Mouse (Mus musculus): ENCODE results near the gene Ppil1. TPM values are rescaled to one million over a fixed set of nuclear protein-coding genes. Genes with fewer than 3 reads are reported as not detected.
A peak's percentile ranks its signal among the peaks of the same experiment; 100 is the strongest.

The Ppil1 gene
- total RNA-seq (2022): 10 to 100 TPM; 17.0 to 19.9 (median 19.5) TPM

DNA sequence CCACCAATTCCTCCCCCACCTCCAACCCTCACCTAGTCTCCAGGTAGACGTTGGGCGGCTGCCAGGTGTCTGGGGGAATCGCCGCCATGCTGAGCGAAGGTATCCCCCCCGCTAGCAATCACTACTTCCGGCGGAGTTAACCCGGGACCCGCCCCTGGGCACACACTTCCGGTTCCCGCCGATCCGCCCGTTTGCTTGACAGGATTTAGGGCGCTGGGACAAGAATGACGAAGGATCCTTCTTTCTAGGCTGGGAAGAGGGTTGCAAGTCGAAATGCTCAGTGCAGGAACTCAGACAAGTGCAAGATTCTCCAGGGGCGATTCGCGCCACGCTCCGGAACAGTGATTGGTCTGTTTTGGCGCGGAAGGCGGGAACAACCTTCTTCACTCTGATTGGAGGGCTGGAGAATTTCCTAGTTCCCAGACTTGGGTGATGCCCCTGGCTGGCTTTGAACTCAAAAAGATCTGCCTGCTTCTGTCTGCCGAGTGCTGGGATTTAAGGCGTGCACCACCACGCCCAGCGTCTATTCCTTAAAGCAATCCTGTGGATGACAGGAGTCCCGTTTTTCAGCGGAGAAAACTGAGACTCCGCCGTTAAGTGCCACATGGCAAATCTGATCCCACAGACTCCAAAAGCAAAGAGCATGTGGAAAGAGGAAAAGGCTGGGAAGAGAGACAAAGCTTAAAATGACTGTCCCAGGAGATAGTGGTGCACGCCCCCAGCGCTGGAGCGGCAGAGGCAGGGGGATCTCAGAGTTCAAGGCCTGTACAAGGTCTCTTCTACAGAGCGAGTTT, at the start of gene Ppil1:
Gene Ppil1 (minus strand): TSS at position 347 of the 794 bp plus-strand sequence.
- peak; percentile 55 to 72 for DNase-seq (ENCODE audit: low spot score in 2 of 2)

DNA sequence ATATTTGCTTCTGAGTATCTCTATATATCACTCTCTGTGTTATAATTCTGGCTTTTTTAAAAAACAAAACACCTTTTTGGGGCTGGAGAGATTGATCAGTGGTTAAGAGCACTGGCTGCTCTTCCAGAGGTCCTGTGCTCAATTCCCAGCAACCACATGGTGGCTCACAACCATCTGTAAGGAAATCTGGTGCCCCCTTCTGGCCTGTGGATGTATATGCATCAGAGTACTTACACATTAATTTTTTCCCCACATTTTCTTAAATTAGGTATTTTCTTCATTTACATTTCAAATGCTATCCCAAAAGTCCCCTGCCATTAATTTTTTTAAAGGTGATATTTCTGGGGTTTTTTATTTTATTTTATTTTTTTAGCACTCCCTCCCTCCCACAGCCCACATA, 49.3 kb upstream of the Ppil1 start:
- no peak for DNase-seq (ENCODE audit: low spot score in 2 of 2)

DNA sequence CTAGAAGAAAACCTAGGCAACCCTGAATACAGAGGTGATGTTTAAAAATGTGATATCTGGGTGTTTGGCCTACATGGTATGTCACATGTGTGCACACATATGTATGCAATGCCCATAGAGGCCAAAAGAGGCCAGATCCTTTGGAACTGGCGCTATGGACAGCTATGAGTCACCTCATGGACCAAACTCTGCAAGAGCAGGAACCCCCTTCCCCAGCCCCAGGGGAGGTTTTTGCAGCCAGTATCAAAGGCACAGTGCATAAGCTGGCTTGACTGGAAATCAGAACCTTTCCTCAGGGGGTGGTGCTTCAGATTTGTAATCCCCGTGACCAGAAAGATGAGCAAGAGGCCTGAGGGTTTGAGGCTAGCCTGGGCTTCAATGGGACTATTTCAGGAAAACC, 48.1 kb upstream of the Ppil1 start:
- no peak for DNase-seq (ENCODE audit: low spot score in 2 of 2)

DNA sequence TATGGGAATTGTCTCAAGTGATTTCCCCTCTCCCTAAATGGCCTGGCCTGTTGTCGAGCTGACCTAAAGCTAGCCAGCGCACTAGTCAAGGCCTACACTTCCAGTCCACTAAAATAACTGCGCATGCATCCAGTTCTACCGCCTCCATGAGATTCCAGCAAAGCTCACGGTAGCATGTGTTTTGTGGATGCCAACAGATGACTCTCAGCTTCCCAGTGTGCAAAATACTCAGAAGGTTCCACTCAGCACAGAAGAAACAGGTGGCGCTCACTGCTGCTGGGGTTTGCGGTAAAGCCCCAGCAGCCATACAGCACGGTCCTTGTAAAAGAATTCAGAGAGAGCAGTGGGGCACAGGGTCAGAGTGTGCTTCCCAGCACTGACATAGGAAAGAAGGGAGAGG, 47.6 kb upstream of the Ppil1 start:
- DNase-seq (ENCODE audit: low spot score in 2 of 2): no peak

DNA sequence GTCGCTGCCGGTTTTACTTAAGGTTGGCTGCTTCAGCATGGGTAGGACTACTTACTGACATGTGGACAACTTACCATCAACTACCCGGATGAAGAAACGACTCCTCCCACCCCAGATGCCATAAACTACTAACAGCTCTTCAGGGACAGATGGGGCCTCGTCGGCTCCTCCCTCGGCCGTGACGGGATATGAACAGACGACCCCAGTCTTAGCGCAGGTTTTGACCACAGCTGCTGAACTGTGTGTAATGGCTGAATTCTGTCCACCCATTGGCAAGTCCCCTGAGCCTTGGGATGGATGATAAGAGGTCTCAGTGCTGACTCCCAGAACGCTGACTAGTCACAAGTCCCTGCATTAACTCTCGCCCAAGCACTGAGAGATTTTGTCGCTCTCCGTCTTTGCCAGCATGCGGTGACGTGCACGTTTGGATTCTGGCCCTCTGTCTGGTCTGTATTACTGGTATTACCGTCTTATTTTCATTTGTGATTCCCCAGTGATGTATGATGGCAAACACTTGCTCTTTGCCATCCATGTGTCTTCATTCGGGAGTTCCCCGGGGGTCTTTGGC, 46.2 kb upstream of the Ppil1 start:
- DNase-seq (ENCODE audit: low spot score in 2 of 2): no peak

DNA sequence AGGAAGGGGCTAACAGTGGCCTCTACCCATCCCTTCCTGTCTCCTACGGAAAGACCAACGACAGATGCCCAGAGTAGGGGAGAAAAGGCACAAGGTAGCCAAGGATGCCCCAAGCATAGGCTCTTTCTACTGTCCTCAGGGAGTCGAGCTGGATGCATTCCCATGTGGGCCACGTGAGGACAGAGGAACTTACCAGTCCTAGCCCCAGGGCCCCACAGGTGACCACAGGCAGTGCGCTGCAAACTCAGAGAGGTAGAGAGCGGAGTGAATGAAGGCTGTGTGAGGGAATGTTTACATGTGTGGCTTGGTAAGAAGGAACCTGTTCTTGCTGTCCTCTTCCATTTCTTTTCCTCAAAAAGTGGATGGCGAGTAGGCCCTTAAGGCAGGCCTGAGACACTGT, 41.9 kb upstream of the Ppil1 start:
- DNase-seq (ENCODE audit: low spot score in 2 of 2): no peak

DNA sequence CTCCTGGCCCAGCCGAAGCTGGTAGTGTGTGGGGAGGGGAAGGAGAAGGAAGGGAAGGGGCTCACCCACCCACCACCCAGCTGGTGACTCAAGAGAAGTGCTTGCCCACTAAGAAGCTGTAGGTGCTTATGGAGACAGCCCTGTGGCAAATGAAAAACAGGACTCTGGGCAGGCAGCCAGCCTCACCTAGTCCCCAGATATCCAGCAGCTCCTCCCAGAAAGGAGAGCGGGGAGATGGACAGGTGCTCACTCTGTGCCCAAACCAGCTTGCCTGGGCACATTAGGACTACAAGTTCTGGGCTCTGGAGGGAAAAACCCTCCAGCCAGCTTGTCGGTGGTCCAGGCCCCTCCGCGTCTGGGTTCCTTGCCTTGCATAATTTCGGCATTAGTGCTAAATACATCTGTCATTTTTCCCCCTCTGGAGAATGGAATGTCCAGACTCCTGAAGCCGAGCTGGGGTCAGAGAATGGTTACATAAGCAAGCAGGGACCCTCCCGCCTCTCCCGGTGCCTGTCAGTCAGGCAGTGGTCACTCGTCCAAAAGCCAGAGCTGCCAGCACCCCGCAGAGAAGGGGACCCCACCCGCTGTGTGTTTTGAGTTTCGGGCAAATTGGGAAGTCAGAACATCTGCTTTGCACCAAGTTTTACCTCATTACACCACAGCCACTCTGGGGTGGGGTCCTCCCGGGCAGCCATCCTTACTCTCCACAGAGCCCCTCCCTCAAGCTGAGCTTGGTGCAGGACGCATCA, 41.2 kb upstream of the Ppil1 start:
- no peak for DNase-seq (ENCODE audit: low spot score in 2 of 2)

DNA sequence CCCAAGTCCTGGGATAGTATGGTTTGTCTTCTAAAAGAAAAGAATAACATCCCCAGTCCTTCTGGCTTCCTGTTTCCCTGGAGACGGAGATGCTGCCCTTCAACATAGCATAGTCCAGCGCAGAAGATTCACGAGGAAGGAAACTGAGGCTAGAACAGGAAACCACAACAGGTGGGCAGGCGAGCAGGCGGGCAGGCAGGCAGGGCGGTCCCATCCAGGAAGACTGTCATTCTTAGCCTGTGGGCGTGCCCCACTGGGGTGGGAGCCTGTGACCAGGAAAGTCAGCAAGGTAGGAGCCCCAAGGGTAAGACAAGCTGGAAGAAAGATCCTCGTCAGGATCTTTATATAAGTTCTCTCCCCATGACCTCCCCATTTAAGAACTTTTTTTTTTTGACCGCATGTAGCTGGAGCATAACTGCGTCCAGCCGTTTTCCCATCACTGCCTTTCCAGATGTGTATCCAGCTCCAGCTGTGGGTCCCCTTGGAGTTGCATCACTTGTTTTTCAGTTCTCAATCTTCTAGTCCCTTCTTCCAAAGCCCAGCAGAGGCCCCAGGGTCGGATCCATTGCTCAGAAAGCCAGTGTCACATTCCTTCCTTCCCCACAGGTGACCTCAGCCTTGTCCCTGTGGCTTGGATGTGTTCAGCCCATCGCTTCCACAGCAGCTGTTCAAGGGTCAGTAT, 40.5 kb upstream of the Ppil1 start:
- no peak for DNase-seq (ENCODE audit: low spot score in 2 of 2)

DNA sequence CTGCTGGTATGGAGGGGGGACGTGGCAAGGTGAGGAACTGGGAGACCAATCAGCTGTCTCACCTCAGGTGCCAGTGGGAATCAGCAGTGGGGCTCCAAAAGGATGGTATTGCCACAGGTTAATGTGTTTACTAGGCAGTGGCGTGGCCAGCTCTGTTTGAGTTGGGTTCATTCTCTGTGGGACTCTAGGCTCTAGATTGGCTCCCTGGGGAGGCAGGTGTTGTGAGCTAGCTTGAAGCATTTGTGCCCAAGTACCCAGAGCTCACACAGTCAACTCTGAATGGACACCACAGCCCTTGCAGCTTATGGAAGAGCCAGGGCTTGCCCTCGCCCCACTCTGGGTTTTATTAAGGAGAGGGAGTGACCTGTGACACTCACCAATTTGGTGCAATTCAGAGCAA, 39.9 kb upstream of the Ppil1 start:
- DNase-seq (ENCODE audit: low spot score in 2 of 2): no peak

DNA sequence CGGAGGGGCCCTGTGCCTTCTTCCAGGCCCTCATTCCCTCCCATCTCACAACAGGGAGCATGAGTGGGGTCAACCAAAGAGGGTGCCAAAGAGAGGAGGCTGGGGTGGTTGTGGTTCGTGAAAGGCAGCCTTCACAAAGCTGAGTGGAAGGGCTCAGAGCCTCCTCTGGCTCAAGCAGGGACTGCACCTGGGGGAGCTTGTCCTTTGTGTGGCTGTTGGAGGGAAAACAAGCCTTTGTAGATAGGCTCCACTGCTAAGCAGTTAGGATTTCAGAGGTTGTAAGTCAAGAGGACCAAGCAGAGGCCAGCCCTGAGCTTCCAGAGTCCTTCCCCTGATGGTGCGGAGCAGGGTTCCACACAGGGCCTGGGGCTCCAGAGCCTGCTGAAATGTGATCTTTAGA, 39.1 kb upstream of the Ppil1 start:
- DNase-seq (ENCODE audit: low spot score in 2 of 2): no peak

DNA sequence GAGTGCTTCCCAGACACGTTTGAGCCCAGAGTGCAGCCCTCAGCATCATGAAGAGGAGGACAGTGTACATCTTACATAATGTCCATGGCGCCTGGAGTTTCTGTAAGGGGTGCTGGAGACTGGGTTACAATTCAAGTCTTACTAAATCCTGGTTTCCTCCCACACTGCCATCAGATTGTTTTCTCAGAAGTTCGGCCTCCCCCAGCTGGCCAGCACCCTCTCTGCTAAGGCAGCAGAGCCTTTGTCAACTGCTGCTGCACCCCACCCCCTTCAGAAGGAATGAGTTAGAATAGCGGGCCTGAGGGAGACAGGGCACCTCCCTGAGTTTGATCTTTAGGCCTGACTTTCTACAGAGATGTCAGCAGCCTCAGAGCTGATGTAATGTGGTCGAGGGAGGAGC, 38.2 kb upstream of the Ppil1 start:
- no peak for DNase-seq (ENCODE audit: low spot score in 2 of 2)

DNA sequence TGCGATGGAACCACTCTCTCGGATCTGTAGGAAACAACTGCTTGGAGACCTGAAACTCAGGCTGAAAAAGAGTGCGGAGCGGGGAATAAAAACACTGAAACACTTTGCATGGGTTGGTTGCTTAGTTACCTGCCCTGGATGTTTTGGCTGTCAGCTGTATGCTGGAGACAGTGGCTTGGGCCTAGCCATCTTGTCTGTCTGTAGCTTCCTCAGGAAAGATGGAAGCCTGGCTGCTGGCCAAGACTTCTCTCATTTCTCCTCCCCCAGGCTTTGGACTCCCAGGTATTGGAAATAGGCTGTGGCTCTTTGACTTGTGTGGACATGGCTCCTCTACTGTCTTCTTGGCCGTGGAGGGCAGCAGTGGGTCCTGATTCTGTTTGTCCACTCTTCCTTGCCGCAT, 37.4 kb upstream of the Ppil1 start:
- no peak for DNase-seq (ENCODE audit: low spot score in 2 of 2)

DNA sequence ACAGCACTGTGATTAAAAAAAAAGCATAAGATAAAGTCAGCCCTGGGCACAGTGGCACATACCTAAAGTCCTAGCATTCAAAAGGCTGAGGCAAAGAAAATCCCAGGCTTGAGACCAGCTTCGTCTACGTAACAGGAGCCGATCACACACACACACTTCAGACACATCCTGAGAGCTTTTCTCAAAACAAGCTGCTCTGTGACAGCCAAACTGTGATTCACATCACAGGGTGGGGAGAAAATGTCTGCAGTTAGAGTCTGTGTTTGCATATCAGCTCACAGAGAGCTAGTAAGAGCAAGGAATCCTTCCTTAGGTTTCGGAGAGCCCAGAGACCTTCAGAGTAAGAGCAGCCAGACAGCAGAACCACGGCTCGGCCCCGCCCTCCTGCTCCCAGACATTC, 36.9 kb upstream of the Ppil1 start:
- DNase-seq (ENCODE audit: low spot score in 2 of 2): no peak

DNA sequence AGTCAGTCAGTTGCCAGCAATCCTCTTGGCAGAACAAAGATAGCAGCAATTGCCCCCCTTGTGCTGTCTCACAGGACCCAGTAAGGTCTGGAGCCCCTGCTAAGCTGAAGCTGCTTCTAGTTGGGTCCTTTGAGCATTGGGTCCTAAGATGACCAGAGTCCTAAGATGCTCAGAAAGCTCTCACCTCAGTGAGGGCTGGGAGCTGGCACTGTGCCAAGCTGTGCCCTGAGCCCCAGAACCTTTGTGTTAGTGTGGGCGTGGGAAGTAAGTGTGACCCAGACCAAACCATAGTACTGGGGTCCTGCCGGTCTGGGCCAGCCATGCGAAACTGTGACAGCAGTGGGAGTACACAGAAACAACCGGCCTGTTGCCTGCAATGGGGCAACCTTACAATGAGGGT, 35.3 kb upstream of the Ppil1 start:
- DNase-seq (ENCODE audit: low spot score in 2 of 2): no peak

DNA sequence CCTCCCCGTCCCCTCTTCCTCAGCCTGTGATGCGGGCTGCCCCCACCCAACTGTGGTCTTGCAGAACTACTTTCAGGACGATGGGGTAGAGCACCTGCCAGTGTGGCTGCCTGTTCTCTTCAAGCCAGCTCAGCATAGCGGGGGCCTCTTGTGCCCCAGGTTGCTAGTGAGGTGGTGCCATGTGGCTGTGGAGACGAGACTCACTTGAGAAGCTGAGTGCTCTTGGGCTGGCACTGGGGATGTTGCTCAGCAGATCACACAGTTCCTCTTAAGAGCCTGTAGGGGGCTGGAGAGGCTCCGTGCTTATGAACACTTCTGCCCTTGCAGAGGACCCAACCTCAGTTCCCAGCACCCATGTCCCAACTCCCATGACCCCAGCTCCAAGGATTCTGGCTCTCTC, 33.8 kb upstream of the Ppil1 start:
- no peak for DNase-seq (ENCODE audit: low spot score in 2 of 2)

DNA sequence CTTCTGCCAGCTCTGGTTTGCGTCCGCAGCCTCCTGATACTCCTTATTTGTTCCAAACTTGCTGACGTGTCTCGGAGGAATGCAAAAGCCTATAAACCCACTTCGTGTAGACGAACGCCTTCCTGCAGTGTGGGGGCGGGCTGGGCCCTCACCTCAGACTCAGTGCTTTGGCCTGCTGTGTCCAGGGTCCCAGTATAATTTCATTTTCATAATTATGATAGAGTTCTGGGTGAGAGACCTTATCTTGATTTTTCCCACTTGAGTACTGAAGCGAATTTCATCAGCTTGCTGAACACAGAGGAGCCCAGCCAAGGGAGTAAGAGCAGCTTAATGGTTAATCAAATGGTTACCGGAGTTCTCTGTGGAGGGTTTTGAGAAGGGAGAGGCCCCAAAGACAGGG, 33.3 kb upstream of the Ppil1 start:
- DNase-seq (ENCODE audit: low spot score in 2 of 2): no peak

DNA sequence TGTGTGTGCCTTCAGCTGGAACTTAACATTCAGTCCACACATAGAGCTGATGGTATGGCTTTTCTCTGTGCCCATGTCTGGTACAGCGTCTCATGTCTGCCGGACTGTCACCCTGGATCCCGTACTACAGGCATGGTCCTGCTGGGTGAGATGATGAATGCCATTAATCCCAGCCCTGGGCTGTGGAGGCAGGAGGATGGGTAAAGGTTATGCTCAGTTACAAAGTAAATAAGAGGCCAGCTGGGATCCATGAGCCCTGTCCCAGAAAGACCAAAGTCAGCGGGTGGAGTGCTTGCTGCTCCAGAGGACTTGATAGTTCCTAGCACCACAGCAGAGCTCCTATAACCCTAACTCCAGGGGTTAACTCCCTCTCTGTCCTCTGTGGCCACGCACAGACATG, 31.8 kb upstream of the Ppil1 start:
- no peak for DNase-seq (ENCODE audit: low spot score in 2 of 2)

DNA sequence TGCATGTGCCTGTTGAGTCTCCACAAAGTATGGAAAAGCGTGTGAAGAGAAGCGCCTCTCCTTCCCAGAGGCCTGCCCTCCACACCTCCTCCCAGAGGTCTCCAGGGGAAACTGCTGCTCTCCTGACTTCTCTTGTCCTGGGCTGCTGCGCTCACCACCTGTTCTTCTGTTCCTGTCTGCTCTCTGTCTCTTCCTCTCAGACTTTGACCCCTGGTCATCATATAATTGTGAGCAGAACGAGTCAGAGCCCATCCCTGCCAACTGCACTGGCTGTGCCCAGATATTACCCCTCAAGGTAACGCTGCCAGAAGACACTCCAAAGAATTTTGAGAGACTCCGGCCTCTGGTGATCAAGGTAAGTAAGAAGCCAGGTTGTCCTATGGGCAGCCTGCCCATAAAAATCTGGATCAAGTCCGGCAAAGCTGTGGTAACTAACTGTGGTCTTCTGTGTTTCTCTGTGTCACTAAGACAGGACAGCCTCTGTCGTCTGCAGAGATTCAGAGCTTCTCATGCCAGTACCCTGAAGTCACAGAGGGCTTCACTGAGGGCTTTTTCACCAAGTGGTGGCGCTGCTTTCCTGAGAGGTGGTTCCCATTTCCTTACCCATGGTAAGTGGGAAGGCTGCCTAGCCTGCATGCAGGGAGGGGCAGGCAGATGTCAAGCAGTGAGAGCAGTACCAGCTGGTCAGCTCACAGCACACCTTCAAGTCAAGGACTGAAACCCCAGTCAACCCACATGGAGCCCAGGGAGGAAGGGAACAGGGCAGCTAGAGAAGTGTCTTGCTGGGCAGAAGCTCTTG, 30.0 kb upstream of the Ppil1 start:
- no peak for DNase-seq (ENCODE audit: low spot score in 2 of 2)

DNA sequence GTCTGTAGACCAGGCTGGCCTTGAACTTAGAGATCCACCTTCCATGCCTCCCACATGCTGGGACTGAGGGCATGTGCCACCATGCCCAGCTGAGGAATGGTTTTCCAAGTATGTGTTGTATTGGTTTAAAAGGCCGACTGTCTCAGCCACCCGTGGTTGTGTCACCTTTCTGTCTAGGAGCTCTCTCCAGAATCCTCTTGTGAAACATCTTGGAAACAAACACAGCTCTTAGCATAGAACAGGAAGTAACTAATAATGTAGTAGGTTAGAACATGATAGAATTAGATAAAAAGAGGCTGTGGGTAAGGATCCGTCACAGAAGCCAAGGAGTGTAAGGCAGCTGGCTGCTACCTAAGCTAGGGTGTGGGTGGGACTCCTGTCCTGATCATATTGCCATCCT, 29.0 kb upstream of the Ppil1 start:
- no peak for DNase-seq (ENCODE audit: low spot score in 2 of 2)

DNA sequence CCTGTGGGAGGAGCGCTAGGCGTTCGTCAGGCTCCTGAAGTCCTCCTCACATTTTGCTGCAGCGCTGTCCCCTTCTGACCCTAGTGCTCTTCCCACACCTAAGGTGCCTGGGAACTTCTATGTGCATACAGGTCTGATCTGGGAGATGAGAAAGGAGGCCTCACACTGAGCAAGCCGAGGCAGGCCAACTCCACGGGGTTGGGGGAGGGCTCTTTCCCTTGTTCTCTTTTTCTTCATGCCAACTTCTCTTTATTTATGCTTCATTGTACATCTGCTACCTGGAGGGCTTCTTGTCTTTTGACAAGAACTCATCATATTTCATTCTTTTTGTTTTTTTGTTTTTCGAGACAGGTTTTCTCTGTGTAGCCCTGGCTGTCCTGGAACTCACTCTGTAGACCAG, 27.8 kb upstream of the Ppil1 start:
- DNase-seq (ENCODE audit: low spot score in 2 of 2): no peak

DNA sequence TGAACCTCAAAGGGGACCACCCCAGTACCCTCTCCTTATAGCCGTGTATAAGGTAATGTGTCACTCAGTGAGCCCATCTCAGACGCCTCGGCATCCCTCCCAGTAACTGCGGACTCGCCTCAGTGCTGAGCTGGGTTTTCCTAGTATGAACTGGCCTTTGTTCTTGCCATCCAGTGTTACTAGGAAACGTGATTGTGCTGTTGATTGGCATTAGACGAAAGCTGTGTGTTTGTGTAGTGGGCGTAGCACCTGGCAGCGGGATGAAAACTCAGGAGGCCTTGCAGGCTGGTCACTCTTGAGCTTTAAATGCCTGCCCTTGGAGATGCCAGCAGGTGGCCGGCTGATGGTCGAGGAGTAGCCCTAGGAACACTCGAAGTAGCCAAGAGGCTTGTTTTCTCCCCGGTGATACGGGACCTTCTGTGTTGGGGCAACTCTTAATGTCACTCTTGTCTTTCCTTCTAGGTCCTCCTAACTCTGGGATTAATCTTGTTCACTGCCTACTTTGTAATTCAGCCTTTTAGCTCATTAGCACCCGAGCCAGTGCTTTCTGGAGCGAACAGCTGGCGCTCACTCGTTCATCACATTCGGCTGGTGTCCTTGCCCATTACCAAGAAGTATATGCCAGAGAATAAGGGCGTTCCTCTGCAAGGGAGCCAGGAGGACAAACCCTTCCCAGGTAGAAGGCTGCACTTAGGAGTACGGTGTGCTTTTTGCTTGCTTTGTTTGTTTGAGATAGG, 18.4 kb upstream of the Ppil1 start:
- no peak for DNase-seq (ENCODE audit: low spot score in 2 of 2)
